11 mouse cellular contexts compared by ENCODE assay signal in the genomic region with DNA sequence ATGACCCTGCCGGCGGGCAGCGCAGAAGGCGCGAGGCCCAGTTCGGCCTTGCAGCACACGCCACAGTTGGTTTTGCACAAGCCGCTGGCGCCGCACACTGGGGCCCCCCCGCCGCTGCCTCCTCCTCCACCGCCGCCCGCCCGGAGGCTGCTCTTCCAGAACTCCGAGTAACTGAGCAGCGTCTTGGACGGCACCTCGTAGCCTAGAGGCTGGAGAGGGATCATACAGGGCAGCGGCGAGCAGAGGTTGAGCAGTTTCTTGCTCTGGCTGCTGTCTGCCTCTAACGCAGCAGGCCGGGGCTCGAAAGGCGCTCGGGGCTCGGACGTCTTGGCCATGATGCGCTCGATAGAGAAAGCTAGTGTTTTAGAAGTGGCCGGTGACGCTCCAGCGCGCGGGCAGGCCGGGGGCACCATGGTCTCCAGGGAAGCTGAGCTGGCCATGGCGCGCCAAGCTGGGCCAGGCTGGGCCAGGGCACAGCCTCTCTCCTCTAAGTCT. TPM values are rescaled to one million over a fixed set of nuclear protein-coding genes. Genes with fewer than 3 reads are reported as not detected.
A peak's percentile ranks its signal among the peaks of the same experiment; 100 is the strongest.
DNase-seq lines count a peak whose midpoint lies in the region; ATAC-seq and TF ChIP-seq lines count a peak whose summit lies in the region.
"Had no signal": no experiment of that assay in that cellular context is flagged by ENCODE, and none has a peak within 500 bp of the region (broad histone marks: within the 10 kb centered on the region; RNA-seq: fewer than 3 reads in every experiment).

No protein-coding gene starts in this region.

- peak overlapping the region; percentile 20; the same call in 1 of the 2 replicates for H3K4me2 ChIP-seq in neural tube, embryonic 11.5 days (ENCODE audit: low read depth)
- peak overlapping the region; percentile 22; the same call in 1 of the 2 replicates for H3K4me2 ChIP-seq in intestine, embryonic 14.5 days (ENCODE audit: low read length)

- no peak for TF ChIP-seq EP300 in heart, adult 2 months (IDR thresholded peaks at IDR 0.05; ENCODE audit: insufficient read depth, low read depth, low read length)

- H3K9me3 ChIP-seq in neural tube, embryonic 11.5 days (ENCODE audit: control insufficient read depth, low read length) = no peaks in the 10 kb centered on the region
- no peaks in the 10 kb centered on the region for H3K9me3 ChIP-seq in intestine, embryonic 14.5 days (ENCODE audit: control insufficient read depth, low read length)

- no peaks in the 10 kb centered on the region for H3K4me1 ChIP-seq in heart, adult 2 months (ENCODE audit: control insufficient read depth, insufficient read depth, low read length)
- H3K4me1 ChIP-seq in neural tube, embryonic 11.5 days (ENCODE audit: control insufficient read depth, insufficient read depth, low read length) = no peaks in the 10 kb centered on the region; the same call in 1 of the 2 replicates
- peaks cover 4% of the 10 kb centered on the region; the same call in 1 of the 2 replicates for H3K4me1 ChIP-seq in intestine, embryonic 14.5 days (replicated peaks; ENCODE audit: control insufficient read depth, insufficient read depth, low read length)

- H3K9ac ChIP-seq in heart, adult 2 months (ENCODE audit: low read depth, low read length) = no peak overlapping the region
- no peak overlapping the region for H3K9ac ChIP-seq in neural tube, embryonic 11.5 days (ENCODE audit: low read length)
- no peak overlapping the region for H3K9ac ChIP-seq in intestine, embryonic 14.5 days (ENCODE audit: low read length)

- peak; percentile 17; the same call in 1 of the 2 replicates for ATAC-seq in neural tube, embryonic 11.5 days (ENCODE audit: insufficient read depth, low FRiP score, low TSS enrichment)
- ATAC-seq in intestine, embryonic 14.5 days (replicated peaks; ENCODE audit: low FRiP score, low TSS enrichment, low read depth) = no peak
- ATAC-seq in megakaryocyte progenitor cell, adult 5-6 weeks (replicated peaks; ENCODE audit: poor library complexity) = no peak

- DNase-seq in heart, adult 11 months = peak; percentile 69
- DNase-seq in heart, adult 2 months = no peak
- peak; percentile 44 for DNase-seq in neural tube, embryonic 11.5 days (ENCODE audit: low spot score)
- DNase-seq in neural tube, embryonic 10.5 days (ENCODE audit: extremely low spot score, low spot score) = no peak
- peak; percentile 62 for DNase-seq in intestine, embryonic 14.5 days (ENCODE audit: low spot score)
- DNase-seq in retina, postnatal 1 day = peak; percentile 77
- DNase-seq in testis, postnatal 10 days (ENCODE audit: low spot score) = no peak
- DNase-seq: thymus, adult 18-20 months had no signal

- no peak overlapping the region for H3K4me3 ChIP-seq in heart, adult 2 months
- peak overlapping the region; percentile 5; the same call in 1 of the 2 replicates for H3K4me3 ChIP-seq in neural tube, embryonic 11.5 days (ENCODE audit: low read depth, low read length)
- H3K4me3 ChIP-seq in intestine, embryonic 14.5 days (ENCODE audit: low read depth, low read length) = peak overlapping the region; percentile 10; the same call in 1 of the 2 replicates
- H3K4me3 ChIP-seq: erythroblast, embryonic 14.5 days had no signal

- H3K27ac ChIP-seq in heart, adult 2 months = no peak overlapping the region
- H3K27ac ChIP-seq in neural tube, embryonic 11.5 days (ENCODE audit: low read depth, low read length) = no peak overlapping the region
- H3K27ac ChIP-seq in intestine, embryonic 14.5 days (ENCODE audit: low read depth) = no peak overlapping the region
- H3K27ac ChIP-seq: macrophage had no signal

- intact Hi-C loops in heart, adult 2 months (cut with DNase I) = no loop called here

- 1% methylated on average over 39 of the region's 39 CpGs for WGBS in heart, adult 2 months
- WGBS in neural tube, embryonic 11.5 days = 0% methylated on average over 32 of the region's 39 CpGs
- WGBS in intestine, embryonic 14.5 days = under 1% methylated on average over 39 of the region's 39 CpGs

- no peak for TF ChIP-seq CTCF in heart, adult 2 months (IDR thresholded peaks at IDR 0.05)

- TF ChIP-seq POLR2A in heart, adult 2 months (IDR thresholded peaks at IDR 0.05; ENCODE audit: insufficient read depth, low read depth, low read length) = no peak

- no peaks in the 10 kb centered on the region for H3K36me3 ChIP-seq in heart, adult 2 months (ENCODE audit: control insufficient read depth, insufficient read depth, low read length)
- no peaks in the 10 kb centered on the region for H3K36me3 ChIP-seq in neural tube, embryonic 11.5 days (ENCODE audit: control insufficient read depth, insufficient read depth, low read length)
- no peaks in the 10 kb centered on the region for H3K36me3 ChIP-seq in intestine, embryonic 14.5 days (ENCODE audit: control insufficient read depth, insufficient read depth, low read length)

- H3K79me2 ChIP-seq in heart, adult 2 months (replicated peaks; ENCODE audit: control insufficient read depth, insufficient read depth, low read length) = no peaks in the 10 kb centered on the region

- H3K27me3 ChIP-seq in heart, adult 2 months (ENCODE audit: control insufficient read depth, insufficient read depth, low read length) = peaks cover 50% of the 10 kb centered on the region
- H3K27me3 ChIP-seq in neural tube, embryonic 11.5 days (ENCODE audit: control insufficient read depth, insufficient read depth, low read length) = peaks cover 100% of the 10 kb centered on the region
- H3K27me3 ChIP-seq in intestine, embryonic 14.5 days (replicated peaks; ENCODE audit: control insufficient read depth, insufficient read depth, low read length) = peaks cover 99% of the 10 kb centered on the region

RNA-seq across cellular contexts. Expression of gene Fezf2, which starts 3.2 kb away (rescaled TPM):
- total RNA-seq in heart, adult 2 months (2021) = not detected
- polyA plus RNA-seq in heart, adult 2 months (2012; rRNA removed) = not detected in 2 replicates
- not detected in 2 replicates for polyA plus RNA-seq in neural tube, embryonic 11.5 days (2014; fragmentation: Nextera tagmentation; extraction: Ambion mirVana)
- polyA plus RNA-seq in intestine, embryonic 14.5 days (2014; fragmentation: Nextera tagmentation; extraction: Ambion mirVana) = not detected in 2 replicates
- total RNA-seq in megakaryocyte progenitor cell, adult 5-6 weeks (2015) = not detected in 2 replicates
- not detected in 2 replicates for total RNA-seq in megakaryocyte progenitor cell, adult 5-6 weeks (2017)
- polyA plus RNA-seq: erythroblast, embryonic 14.5 days; macrophage had no signal

Comparison
In these comparisons a context has a peak if more than half of its experiments do, and no peak if none do; other contexts are left out.
1. DNase-seq: peak in heart, adult 11 months (single experiment), neural tube, embryonic 11.5 days (single experiment), intestine, embryonic 14.5 days (single experiment) and retina, postnatal 1 day (single experiment); none in heart, adult 2 months (0 of 2), neural tube, embryonic 10.5 days (single experiment) and testis, postnatal 10 days (single experiment).